ENCODE assay signal across 1 mouse cellular context in genomic region chr5:139381586-139382513, GRCm38 (mm10).
TF ChIP-seq lines count a peak whose summit lies in the region.

No protein-coding gene starts in this region.

TF ChIP-seq in MEL, 35 proteins besides CTCF, POLR2A, EP300 and RAD21:
- no peak for TF ChIP-seq NELFE (IDR thresholded peaks at IDR 0.05; ENCODE audit: low read depth, low read length)
- no peak for TF ChIP-seq GABPA (IDR thresholded peaks at IDR 0.05; ENCODE audit: low read depth, low read length)
- peak; percentile 66; the same call in 1 of the 2 replicates for TF ChIP-seq MYC (IDR thresholded peaks at IDR 0.05; ENCODE audit: low read depth, low read length)
- peak; percentile 77 for TF ChIP-seq RCOR1 (IDR thresholded peaks at IDR 0.05; ENCODE audit: low read depth, low read length)
- TF ChIP-seq USF2 (IDR thresholded peaks at IDR 0.05; ENCODE audit: borderline replicate concordance in 1 of 2, insufficient read depth in 1 of 2, low read depth in 1 of 2, low read length in 2 of 2) = no peak
- 0 out of 2 replicates have a peak, but pooled peaks have one; percentile 23 for TF ChIP-seq ZMIZ1 (IDR thresholded peaks at IDR 0.05; ENCODE audit: low read depth, low read length)
- TF ChIP-seq CHD1 (IDR thresholded peaks at IDR 0.05; ENCODE audit: low read depth, low read length) = 0 out of 2 replicates have a peak, but pooled peaks have one; percentile 61
- TF ChIP-seq BHLHE40 (IDR thresholded peaks at IDR 0.05; ENCODE audit: borderline replicate concordance, low read depth, low read length) = peak; percentile 94
- peak; percentile 96 for TF ChIP-seq TCF12 (IDR thresholded peaks at IDR 0.05; ENCODE audit: low read depth, low read length)
- no peak for TF ChIP-seq NRF1 (IDR thresholded peaks at IDR 0.05; ENCODE audit: insufficient read depth, low read depth, low read length, poor library complexity, severe bottlenecking)
- TF ChIP-seq UBTF (IDR thresholded peaks at IDR 0.05; ENCODE audit: borderline replicate concordance, insufficient read depth, low read depth, low read length) = no peak
- TF ChIP-seq MEF2A (IDR thresholded peaks at IDR 0.05; ENCODE audit: extremely low read depth, insufficient replicate concordance, low read depth, low read length, poor library complexity, severe bottlenecking) = peak; percentile 98
- no peak for TF ChIP-seq MYB (IDR thresholded peaks at IDR 0.05; ENCODE audit: low read depth, low read length)
- TF ChIP-seq TAL1 (IDR thresholded peaks at IDR 0.05; ENCODE audit: low read length) = peak; percentile 73
- 0 out of 2 replicates have a peak, but pooled peaks have one; percentile 50 for TF ChIP-seq TBP (IDR thresholded peaks at IDR 0.05; ENCODE audit: low read depth, low read length)
- TF ChIP-seq HCFC1 (IDR thresholded peaks at IDR 0.05; ENCODE audit: low read depth, low read length) = no peak
- TF ChIP-seq MAZ (IDR thresholded peaks at IDR 0.05; ENCODE audit: low read depth, low read length) = no peak; the same call in 1 of the 2 replicates
- peak; percentile 65 for TF ChIP-seq MXI1 (IDR thresholded peaks at IDR 0.05; ENCODE audit: low read depth, low read length)
- TF ChIP-seq JUND (IDR thresholded peaks at IDR 0.05; ENCODE audit: low read depth, low read length) = no peak
- TF ChIP-seq GATA1 (IDR thresholded peaks at IDR 0.05; ENCODE audit: low read depth, low read length) = peak; percentile 98
- no peak for TF ChIP-seq POLR2AphosphoS5 (IDR thresholded peaks at IDR 0.05; ENCODE audit: borderline replicate concordance, low read depth, low read length)
- no peak for TF ChIP-seq ELF1 (IDR thresholded peaks at IDR 0.05; ENCODE audit: low read depth, low read length)
- TF ChIP-seq KAT2A (conservative IDR thresholded peaks at IDR 0.05; ENCODE audit: low read depth, low read length) = no peak
- TF ChIP-seq ETS1 (IDR thresholded peaks at IDR 0.05; ENCODE audit: low read depth, low read length) = peak; percentile 99
- no peak for TF ChIP-seq CHD2 (IDR thresholded peaks at IDR 0.05; ENCODE audit: low read length)
- no peak for TF ChIP-seq E2F4 (IDR thresholded peaks at IDR 0.05; ENCODE audit: borderline replicate concordance, low read depth, low read length)
- peak; percentile 92 for TF ChIP-seq SIN3A (IDR thresholded peaks at IDR 0.05; ENCODE audit: low read length)
- TF ChIP-seq ZKSCAN1 (IDR thresholded peaks at IDR 0.05; ENCODE audit: low read depth, low read length) = no peak
- TF ChIP-seq MAFK (IDR thresholded peaks at IDR 0.05; ENCODE audit: borderline replicate concordance, low read depth, low read length) = no peak; the same call in 1 of the 2 replicates
- peak; percentile 98 for TF ChIP-seq ZNF384 (IDR thresholded peaks at IDR 0.05; ENCODE audit: low read depth, low read length)
- TF ChIP-seq SMC3 (IDR thresholded peaks at IDR 0.05; ENCODE audit: low read depth, low read length) = no peak
- no peak for TF ChIP-seq POLR2AphosphoS2 (IDR thresholded peaks at IDR 0.05; ENCODE audit: low read length)
- TF ChIP-seq MAX (IDR thresholded peaks at IDR 0.05; ENCODE audit: low read length) = no peak
- no peak for TF ChIP-seq USF1 (IDR thresholded peaks at IDR 0.05; ENCODE audit: low read depth, low read length)
- no peak for TF ChIP-seq ZC3H11A (IDR thresholded peaks at IDR 0.05; ENCODE audit: low read depth, low read length)
